Mouse (Mus musculus): Measurements from ENCODE around the gene Slc9a9.

- TF ChIP-seq CTCF (IDR thresholded peaks at IDR 0.05; ENCODE audit: low read depth) (no peak), EP300 (IDR thresholded peaks at IDR 0.05; ENCODE audit: low read depth) (no peak)
Measured at GRCm38 (mm10) chr9:94895882-94896281, 226.2 kb downstream of the Slc9a9 start.
